Mouse (Mus musculus) neural tube, embryonic 11.5 days (tissue): ENCODE measurements around the gene Kcnh4. TPM values are rescaled to one million over a fixed set of nuclear protein-coding genes. Genes with fewer than 3 reads are reported as not detected.

ENCODE experiments used
- ATAC-seq: fragments of 200-750 bp; cut with Nextera tagmentation; 2 replicates; pipeline ENCODE4 v1.8.0; 2017; ENCODE audit warnings: moderate number of reproducible peaks, mild to moderate bottlenecking, moderate TSS enrichment, moderate library complexity; ENCODE audit not compliant: insufficient read depth, low FRiP score, low TSS enrichment
- DNase-seq: peaks from one replicate; pipeline ENCODE4 v3.0.0-alpha.2; 2015; ENCODE audit warnings: low spot score
- H3K27ac ChIP-seq: fragments of 300-500 bp; sonication (generic); 2 replicates; pipeline ENCODE4 v1.5.1; 2014; ENCODE audit warnings: low read depth, mild to moderate bottlenecking, low read length
- H3K27me3 ChIP-seq: fragments of 300-500 bp; sonication (generic); 2 replicates; pipeline ENCODE4 v1.6.1; 2014; ENCODE audit warnings: mild to moderate bottlenecking, low read length, mixed read lengths; ENCODE audit not compliant: control insufficient read depth, insufficient read depth
- H3K36me3 ChIP-seq: fragments of 300-500 bp; sonication (generic); 2 replicates; pipeline ENCODE4 v1.6.1; 2014; ENCODE audit warnings: mild to moderate bottlenecking, low read length, moderate library complexity, mixed read lengths; ENCODE audit not compliant: control insufficient read depth, insufficient read depth
- H3K4me1 ChIP-seq: fragments of 300-500 bp; sonication (generic); 2 replicates; pipeline ENCODE4 v1.6.1; 2014; ENCODE audit warnings: low read length, mixed read lengths; ENCODE audit not compliant: control insufficient read depth, insufficient read depth
- H3K4me2 ChIP-seq: fragments of 300-500 bp; sonication (generic); 2 replicates; pipeline ENCODE4 v1.6.1; 2014; ENCODE audit warnings: low read depth, mild to moderate bottlenecking, moderate library complexity
- H3K4me3 ChIP-seq: fragments of 300-500 bp; sonication (generic); 2 replicates; pipeline ENCODE4 v1.5.1; 2014; ENCODE audit warnings: low read depth, low read length
- H3K9ac ChIP-seq: fragments of 300-500 bp; sonication (generic); 2 replicates; pipeline ENCODE4 v1.6.1; 2014; ENCODE audit warnings: mild to moderate bottlenecking, low read length
- H3K9me3 ChIP-seq: fragments of 300-500 bp; sonication (generic); 2 replicates; pipeline ENCODE4 v1.6.1; 2016; ENCODE audit warnings: low read length; ENCODE audit not compliant: control insufficient read depth
- WGBS: fragments of 180-500 bp; shearing (Covaris S2); extraction: QIAGEN DNeasy Blood & Tissue Kit; methylation state at CpG from one replicate; pipeline ENCODE4 v1.1.7; 2014; 5-methylcytosine and 5-hydroxymethylcytosine counted together
- polyA plus RNA-seq: library from polyadenylated mRNA; unstranded; fragments of >200 nt; fragmentation: Nextera tagmentation; extraction: Ambion mirVana; gene quantifications from 2 replicates; pipeline ENCODE4 v1.2.1, GENCODE M21; 2014

Kcnh4 gene
- polyA plus RNA-seq, 1 experiment from 2014 or later = 2.4 TPM

GRCm38 (mm10) chr11:100746546-100746945, 13.2 kb downstream of the Kcnh4 start:
- WGBS = 77% methylated on average over 10 of the region's 10 CpGs
- H3K9me3 ChIP-seq = no peaks in the 10 kb centered on the region
- no peak overlapping the region for H3K4me2 ChIP-seq
- no peaks in the 10 kb centered on the region for H3K27me3 ChIP-seq
- H3K9ac ChIP-seq = no peak overlapping the region
- ATAC-seq (no peak), DNase-seq (no peak)
- no peaks in the 10 kb centered on the region for H3K36me3 ChIP-seq
- no peaks in the 10 kb centered on the region for H3K4me1 ChIP-seq
- no peak overlapping the region for H3K4me3 ChIP-seq
- H3K27ac ChIP-seq = no peak overlapping the region

- Histone ChIP-seq H3K4me2 (no peak overlapping the region), H3K9ac (no peak overlapping the region), H3K9me3 (no peaks in the 10 kb centered on the region), H3K4me3 (no peak overlapping the region), H3K36me3 (no peaks in the 10 kb centered on the region), H3K27ac (no peak overlapping the region), H3K4me1 (no peaks in the 10 kb centered on the region), H3K27me3 (no peaks in the 10 kb centered on the region)
- DNase-seq (peak; percentile 42), ATAC-seq (no peak)
- WGBS = 16% methylated on average over 6 of the region's 6 CpGs
Measured at GRCm38 (mm10) chr11:100745085-100745484, 14.7 kb downstream of the Kcnh4 start.

GRCm38 (mm10) chr11:100741348-100741747, 18.4 kb downstream of the Kcnh4 start:
- H3K4me2 ChIP-seq = no peak overlapping the region
- H3K27ac ChIP-seq = no peak overlapping the region
- H3K36me3 ChIP-seq = no peaks in the 10 kb centered on the region
- H3K4me1 ChIP-seq = peaks cover 10% of the 10 kb centered on the region
- H3K27me3 ChIP-seq = no peaks in the 10 kb centered on the region
- WGBS = 79% methylated on average over 6 of the region's 6 CpGs
- DNase-seq (no peak), ATAC-seq (no peak)
- H3K4me3 ChIP-seq = no peak overlapping the region
- H3K9ac ChIP-seq = no peak overlapping the region
- no peaks in the 10 kb centered on the region for H3K9me3 ChIP-seq

- Histone ChIP-seq H3K36me3 (no peaks in the 10 kb centered on the region), H3K9ac (no peak overlapping the region), H3K27me3 (no peaks in the 10 kb centered on the region), H3K27ac (no peak overlapping the region), H3K4me3 (peak overlapping the region; percentile 96), H3K9me3 (no peaks in the 10 kb centered on the region), H3K4me1 (peaks cover 11% of the 10 kb centered on the region), H3K4me2 (peak overlapping the region; percentile 45)
- DNase-seq (no peak), ATAC-seq (no peak; the same call in 1 of the 2 replicates)
- WGBS = 21% methylated on average over 5 of the region's 5 CpGs
Measured at GRCm38 (mm10) chr11:100738749-100739148, 21.0 kb downstream of the Kcnh4 start.

GRCm38 (mm10) chr11:100738066-100738604, 21.6 kb downstream of the Kcnh4 start, which contains the start of gene Rab5c:
Rab5c (minus strand) TSS chr11:100738215.
- ATAC-seq (peak; percentile 99), DNase-seq (peak; percentile 98)
- peak within 1 kb of the TSS; percentile 91 for H3K9ac ChIP-seq
- H3K4me3 ChIP-seq = peak within 1 kb of the TSS; percentile 96
- peak within 1 kb of the TSS; percentile 83 for H3K4me2 ChIP-seq
- H3K36me3 ChIP-seq = no peaks in the 10 kb centered on the region
- under 1% methylated on average over 39 of the region's 39 CpGs for WGBS
- H3K27ac ChIP-seq = no peak within 1 kb of the TSS
- H3K9me3 ChIP-seq = no peaks in the 10 kb centered on the region
- H3K4me1 ChIP-seq = peaks cover 11% of the 10 kb centered on the region
- no peaks in the 10 kb centered on the region for H3K27me3 ChIP-seq

- WGBS = 6% methylated on average over 13 of the region's 13 CpGs
- H3K4me1 ChIP-seq = peaks cover 11% of the 10 kb centered on the region
- no peaks in the 10 kb centered on the region for H3K9me3 ChIP-seq
- H3K9ac ChIP-seq = peak overlapping the region; percentile 91
- no peaks in the 10 kb centered on the region for H3K36me3 ChIP-seq
- H3K27me3 ChIP-seq = no peaks in the 10 kb centered on the region
- ATAC-seq (no peak), DNase-seq (no peak)
- peak overlapping the region; percentile 96 for H3K4me3 ChIP-seq
- H3K27ac ChIP-seq = no peak overlapping the region
- peak overlapping the region; percentile 83 for H3K4me2 ChIP-seq
Measured at GRCm38 (mm10) chr11:100737105-100737733, 22.5 kb downstream of the Kcnh4 start.

GRCm38 (mm10) chr11:100736746-100737080, 23.0 kb downstream of the Kcnh4 start:
- no peak overlapping the region for H3K27ac ChIP-seq
- no peaks in the 10 kb centered on the region for H3K36me3 ChIP-seq
- DNase-seq (no peak), ATAC-seq (no peak)
- peaks cover 11% of the 10 kb centered on the region for H3K4me1 ChIP-seq
- peak overlapping the region; percentile 83 for H3K4me2 ChIP-seq
- H3K4me3 ChIP-seq = peak overlapping the region; percentile 96; the same call in 1 of the 2 replicates
- H3K9me3 ChIP-seq = no peaks in the 10 kb centered on the region
- no peaks in the 10 kb centered on the region for H3K27me3 ChIP-seq
- 85% methylated on average over 4 of the region's 4 CpGs for WGBS
- no peak overlapping the region; the same call in 1 of the 2 replicates for H3K9ac ChIP-seq

GRCm38 (mm10) chr11:100735954-100736745, 23.6 kb downstream of the Kcnh4 start:
- 78% methylated on average over 14 of the region's 14 CpGs for WGBS
- Histone ChIP-seq H3K4me1 (peaks cover 11% of the 10 kb centered on the region), H3K36me3 (no peaks in the 10 kb centered on the region), H3K27ac (no peak overlapping the region), H3K27me3 (no peaks in the 10 kb centered on the region), H3K4me3 (no peak overlapping the region), H3K9me3 (no peaks in the 10 kb centered on the region), H3K9ac (no peak overlapping the region), H3K4me2 (peak overlapping the region; percentile 17; the same call in 1 of the 2 replicates)
- no peak for DNase-seq
- no peak for ATAC-seq
